Mouse (Mus musculus) kidney, postnatal 25 days (tissue): ENCODE data around the gene Homer1.
A peak's percentile ranks its signal among the peaks of the same experiment; 100 is the strongest.

Experiments
- DNase-seq, 2 experiments: peaks; one replicate each; pipeline ENCODE4 v3.0.0; 2021; ENCODE audit warnings: mixed read lengths in 2 of 2

The Homer1 gene

DNA sequence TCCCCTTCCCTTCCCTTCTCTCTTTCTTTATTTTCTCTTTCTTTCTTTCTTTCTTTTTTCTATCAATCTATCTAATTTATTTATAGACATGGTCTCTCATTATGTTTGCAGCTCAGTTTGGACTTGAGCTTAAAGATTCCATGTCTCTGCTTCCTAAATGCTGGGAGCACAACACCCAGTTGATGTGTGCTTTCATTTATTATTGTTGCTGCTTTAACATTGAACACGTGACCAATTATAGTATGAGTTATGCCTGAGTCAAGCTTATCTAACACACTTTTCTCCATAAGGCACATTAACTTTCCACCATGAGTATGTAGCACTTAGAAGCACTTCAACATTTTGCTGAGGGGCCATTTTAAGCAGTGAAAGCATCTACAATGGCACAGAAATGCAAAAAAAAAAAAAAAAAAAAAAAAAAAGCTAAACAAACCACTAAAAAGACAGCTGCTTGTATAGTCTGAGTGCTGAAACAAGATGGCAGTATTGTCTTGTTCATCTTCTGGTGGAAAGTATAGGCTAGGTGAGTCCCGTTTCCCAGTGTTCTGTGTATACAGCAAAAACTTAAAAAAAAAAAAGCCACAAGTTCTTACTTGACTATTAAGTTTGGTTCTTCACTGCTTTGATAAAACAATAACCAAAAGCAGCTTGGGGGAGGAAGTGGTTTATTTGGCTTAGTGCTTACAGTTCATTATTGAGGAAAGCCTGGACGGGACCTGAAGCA, 41.3 kb downstream of the Homer1 start:
- DNase-seq: no peak

DNA sequence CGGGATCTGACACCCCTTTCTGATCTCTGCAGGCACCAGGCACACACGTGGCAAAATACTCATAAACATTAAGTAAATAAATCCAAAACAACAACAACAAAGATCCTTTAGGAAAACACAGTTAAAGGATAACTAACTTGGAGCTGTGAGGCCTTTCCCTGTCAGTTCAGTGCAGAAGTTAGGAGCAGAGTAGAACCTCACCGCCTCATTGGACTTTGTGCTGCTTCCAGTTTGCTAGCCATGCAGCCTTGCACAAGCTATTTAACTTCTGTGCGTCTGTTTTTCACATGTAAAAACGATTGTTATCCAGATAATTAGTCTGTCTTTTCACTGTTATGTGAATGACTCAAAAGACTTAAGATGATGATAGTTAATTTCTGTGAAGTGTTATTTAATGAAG, 43.2 kb downstream of the Homer1 start:
- peak; percentile 51 to 61 for DNase-seq

DNA sequence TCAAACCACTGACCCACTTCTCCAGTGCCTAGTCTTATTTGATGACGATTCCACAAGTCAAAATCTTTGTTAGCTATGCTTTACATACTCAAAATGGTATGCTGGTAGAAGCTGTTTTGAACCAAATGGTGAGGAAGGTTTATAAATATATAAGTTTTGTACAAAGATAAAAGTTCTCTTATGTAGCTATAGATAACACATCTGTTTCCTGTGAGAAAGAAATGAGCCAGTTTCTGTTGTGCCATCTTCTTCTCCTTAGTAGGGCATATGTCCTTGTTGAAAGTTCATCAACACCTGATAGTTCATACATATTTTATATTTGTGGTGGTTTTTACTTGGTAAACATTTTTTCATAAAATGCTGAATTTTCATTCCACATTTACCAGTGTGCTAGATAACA, 45.0 kb downstream of the Homer1 start:
- DNase-seq: no peak

DNA sequence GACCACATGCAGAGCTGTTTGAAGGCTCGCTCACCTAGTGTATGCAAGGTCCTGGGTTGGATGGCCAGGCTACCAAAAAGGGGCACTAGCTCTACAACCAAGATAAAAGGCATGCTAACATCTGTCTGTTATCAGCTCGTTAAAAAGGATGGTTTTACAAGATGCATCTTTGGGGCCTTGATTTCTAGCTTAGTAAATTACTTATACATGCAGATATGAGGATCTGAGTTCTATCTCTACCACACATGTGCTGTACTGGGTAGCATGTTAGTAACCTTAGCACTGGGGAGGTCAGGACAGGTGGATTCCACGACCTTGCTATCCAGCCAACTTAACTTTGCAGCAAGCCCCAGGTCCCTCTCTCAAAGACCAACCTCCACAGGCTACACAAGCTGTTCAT, 46.4 kb downstream of the Homer1 start:
- no peak for DNase-seq

DNA sequence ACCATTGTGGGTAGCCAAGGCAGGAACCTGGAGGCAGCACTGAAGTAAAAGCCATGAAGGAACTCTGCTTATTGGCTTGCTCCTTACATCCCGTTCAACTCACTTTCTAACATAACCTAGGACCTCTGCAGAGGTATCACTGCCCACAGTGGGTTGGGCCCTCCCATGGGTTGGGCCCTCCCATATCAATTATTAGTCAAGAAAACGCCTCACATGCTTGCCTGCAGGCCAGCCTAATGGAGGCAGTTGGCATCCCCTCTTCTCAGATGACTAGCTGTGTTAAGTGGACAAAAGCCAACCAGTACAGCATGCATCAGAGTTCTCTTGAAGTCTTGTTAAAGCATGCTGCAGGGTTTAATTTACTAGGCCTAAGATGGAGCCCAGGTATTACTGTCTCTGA, 52.6 kb downstream of the Homer1 start:
- no peak for DNase-seq

DNA sequence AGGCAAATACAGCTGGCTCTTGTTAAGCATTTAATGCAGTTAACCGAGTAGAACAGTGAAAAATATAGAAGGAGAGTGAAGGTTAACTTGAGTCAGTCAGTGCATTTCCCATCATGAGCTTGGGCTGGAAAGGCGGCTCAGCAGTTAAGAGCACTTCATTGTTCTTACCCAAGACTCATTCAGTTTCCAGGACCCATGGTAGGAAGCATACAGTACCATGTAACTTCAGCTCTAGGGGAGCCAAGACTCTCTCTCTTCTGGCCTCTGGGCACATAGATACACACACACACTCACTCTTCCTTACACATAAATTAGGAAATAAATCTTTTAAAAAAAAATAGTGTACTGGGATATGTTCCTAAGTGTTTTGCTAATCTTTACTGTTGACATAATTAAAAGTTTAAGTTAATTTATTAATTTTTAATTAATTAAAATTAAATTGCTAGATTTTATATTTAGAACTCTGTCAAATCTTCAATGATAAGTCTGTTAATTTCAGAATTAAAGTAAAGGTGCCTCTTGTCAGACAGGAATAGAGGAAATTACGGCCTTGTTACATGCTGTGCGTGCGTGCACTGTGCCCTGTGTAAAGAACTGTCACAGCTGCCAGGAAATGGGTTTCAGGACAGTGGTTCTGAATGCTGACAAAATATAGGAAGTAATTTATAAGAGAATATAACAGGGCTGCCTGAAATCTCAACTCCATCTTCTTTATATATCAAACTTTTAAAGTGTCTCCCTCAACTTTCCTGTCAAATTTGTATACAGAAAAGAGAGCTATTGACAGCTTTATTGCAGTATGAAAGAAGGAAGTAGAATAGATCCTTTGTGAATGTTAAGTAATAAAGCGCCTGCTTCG, 55.2 kb downstream of the Homer1 start:
- DNase-seq: no peak

DNA sequence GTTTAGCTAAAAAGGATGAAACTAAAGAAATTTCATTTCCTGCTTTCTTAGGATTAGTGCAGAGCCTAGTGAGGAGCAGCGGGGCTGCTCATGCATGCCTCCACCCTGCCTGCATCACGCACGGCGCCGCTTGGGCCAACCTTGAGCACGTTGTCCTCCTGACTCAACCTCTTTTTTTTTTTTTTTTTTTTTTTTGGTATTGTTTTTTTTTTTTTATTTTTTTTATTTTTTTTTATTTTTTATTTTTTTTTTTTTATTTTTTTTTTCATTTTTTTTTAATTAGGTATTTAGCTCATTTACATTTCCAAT, 55.8 kb downstream of the Homer1 start:
- no peak for DNase-seq

DNA sequence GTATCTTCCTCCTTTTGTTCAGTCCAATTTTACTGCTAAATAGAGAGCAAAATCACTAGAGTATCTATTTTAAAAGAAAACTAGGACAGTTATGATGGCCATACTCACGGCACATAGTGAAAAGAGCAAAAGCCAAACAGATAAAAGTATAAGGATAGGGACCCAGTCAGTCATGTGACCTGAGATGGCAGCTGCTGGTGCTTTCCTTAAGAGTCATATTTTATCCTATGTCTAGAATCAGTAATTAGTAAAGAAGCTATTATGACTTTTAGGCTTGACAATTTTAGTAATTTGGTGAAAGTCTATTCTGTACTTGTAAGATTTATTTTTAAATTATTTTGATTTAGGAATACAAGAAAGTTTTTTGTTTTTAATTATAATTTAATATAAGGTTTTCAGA, 59.1 kb downstream of the Homer1 start:
- DNase-seq: no peak

DNA sequence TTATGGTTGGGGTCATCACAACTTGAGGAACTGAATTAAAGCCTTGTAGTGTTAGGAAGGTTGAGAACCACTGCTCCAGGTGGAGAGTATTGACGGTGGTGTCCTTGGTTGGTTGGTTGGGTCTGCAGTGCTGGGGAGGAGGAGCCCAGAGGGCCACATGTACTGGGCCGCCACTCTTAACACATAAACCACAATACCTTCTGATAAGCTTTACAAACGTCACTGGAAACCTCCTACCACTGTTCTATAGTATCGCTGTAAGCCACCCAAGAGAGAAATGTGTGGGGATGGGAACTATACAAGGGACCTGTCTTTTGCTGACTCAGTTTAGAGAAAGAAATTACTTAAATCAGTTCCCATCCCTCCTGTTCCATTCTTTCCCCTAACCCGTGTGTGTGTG, 68.1 kb downstream of the Homer1 start:
- DNase-seq: no peak

DNA sequence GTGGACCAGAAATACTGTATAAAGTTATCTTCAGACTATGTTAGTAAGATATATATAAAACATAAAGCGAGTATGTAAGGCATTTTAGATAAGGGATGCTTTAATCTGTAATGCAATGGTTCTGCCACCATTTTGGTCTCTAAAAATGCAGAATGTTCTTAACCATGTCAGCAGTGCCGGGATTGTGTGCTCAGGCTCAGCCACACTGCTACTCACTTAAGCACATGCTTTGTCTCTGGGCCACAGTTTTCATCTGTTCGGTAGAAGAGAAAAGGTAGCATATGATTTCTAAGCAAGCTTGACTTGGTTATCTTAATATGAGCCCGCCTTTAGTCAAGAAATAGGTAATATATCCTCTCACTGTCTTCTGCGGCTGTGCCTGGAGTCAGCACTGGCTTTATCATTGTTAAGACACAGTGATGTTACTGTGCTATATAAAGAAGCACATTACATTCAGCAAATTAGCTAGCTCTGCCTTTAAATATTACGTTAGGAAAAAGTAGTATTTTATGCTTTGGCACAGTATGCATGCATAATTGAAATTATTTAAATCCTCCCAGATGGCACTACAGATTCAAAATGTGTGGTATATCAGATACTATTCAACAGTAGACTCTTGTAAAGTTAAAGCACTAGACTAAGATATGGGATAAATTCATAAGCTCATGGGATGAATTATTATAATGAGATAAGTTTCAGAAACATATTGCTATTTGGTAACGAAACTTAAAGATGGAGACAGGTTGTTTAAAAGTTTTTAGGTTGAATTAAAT, 69.6 kb downstream of the Homer1 start:
- no peak for DNase-seq

DNA sequence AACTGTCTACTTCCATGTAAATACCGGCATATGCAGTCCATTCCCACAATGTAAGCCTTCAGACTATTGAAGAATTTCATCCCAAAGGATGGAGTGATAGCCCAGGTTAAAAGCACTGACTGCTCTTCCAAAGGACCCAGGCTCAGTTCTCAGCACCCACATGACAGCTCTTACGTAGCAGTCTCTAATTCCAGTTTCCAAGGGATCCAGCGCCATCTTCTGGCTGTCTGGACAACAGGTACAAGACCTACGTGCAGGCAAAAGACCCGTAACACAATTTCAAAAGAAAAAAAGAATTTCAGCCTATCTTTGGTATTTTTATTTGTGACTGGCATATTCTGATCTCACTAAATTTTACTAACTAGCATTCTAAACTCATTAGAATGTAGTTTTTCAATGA, 75.0 kb downstream of the Homer1 start:
- DNase-seq: peak in 1 of 2 experiments; percentile 8

DNA sequence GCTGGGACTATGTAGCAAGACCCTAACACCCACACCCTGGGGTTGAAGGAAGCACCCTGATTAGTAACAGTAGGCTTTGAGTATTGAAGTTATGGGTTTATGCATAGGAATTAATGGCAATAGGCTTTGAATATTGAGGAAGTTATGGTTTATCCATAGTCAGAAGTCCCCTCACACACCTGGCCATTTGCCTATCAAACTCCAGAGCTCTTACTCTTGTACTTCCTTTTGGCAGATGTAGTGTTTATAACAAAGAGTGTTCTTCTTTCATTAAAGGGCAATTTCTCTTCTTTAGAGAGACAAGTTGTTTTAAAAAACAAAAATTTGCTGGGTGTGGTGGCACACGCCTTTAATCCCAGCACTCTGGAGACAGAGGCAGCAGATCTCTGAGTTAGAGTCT, 79.1 kb downstream of the Homer1 start:
- DNase-seq: no peak

DNA sequence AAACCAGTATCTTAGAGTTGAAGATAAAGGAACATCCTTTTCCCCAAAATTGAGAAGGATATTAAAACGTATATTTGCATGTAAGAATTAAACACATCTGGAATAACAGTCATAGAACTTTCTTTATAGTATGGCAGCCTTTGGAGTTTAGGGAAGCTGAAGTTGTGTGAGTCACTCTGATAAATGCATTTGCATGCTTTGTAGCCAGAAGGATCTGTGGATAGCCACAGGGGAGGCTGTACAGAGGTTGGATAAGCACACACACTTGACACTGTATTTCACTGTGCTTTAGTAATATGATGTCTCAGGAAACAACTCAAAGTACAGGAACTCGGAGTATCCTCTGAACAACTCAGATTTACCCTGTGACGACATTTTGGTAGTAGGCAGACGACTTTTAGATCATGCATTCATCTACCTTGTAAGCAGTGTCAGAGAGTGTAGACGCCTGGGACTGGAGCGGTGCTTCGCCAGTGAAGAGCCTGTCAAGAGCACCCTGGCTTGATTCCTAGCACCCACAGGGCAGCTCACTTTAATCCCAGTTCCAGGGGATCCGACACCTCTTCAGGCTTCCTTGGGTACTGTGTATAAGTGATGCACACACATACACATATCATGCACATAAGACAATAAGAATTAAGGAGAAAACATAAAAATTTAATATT, 81.1 kb downstream of the Homer1 start:
- no peak for DNase-seq

DNA sequence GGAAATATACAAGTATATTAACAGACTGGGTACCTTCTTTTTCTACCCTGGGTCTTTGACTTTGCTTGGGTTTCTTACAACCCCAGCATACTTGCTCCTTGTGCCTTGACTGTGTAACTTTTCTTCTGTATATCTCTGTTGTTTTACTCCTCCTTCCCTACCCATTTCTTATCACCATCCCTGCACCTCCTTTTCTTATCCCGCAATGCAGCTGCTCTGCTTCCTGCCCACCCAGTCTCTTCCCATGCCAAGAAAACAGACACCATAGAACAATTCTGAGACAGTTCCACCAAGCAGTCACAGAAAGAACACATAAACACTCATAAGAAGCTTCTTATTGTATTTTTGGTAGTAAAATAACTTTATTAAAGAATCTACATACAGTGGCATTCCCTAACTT, 81.9 kb downstream of the Homer1 start:
- DNase-seq: no peak

DNA sequence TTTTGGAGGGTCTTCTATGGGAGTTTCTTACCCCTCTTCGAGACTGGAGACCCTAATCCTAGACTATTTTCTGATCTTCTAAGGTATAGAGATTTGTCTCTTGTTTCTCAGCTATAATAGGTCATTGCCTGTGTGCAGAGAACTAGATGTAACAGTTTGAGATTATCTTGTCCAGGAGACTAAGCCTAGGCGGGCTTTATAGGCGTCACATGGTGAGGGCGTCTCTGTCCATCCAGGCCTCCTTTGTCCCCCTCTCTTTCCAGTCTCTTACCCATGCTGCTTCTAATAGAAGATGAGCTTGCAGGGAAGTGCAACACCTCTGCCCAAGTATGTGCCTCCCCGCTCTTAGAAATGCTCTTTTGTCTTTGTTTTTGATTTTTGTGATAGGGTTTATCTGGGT, 83.7 kb downstream of the Homer1 start:
- DNase-seq: no peak

DNA sequence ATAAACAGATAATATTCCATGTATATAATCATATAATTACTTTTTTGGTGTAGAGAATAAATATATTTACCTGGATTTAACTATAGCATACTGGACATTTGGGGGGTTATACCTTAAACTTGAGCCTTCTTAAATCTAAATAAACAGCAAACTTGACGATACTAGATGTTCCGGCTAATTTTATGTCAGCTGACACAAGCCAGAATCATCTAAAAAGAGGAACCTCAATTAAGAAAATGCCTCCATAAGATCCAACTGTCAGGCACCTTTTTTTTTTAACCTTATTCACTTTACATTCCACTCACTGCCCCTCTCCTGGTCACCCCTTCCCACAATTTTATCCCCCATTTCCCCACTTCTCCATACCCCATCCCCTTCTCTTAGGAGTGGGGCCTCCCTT, 84.2 kb downstream of the Homer1 start:
- DNase-seq: no peak

DNA sequence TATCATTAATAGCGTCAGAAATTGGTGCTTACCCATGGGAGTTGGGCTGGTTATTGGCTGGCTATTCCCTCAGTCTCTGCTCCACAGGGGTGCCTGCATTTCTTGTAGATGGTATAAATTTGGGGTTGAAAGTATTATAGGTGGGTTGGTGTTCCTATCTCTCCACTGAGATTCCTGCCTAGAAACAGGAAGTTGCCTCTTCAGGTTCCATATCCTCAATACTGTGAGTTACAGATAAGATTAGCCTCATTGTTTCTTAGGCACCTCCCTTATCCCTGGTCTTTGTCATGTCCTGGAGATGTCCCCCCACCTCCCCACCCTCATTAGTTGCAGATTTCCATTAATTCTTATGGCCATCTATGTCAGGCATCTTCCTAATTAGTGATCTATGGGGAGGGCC, 85.0 kb downstream of the Homer1 start:
- DNase-seq: no peak

DNA sequence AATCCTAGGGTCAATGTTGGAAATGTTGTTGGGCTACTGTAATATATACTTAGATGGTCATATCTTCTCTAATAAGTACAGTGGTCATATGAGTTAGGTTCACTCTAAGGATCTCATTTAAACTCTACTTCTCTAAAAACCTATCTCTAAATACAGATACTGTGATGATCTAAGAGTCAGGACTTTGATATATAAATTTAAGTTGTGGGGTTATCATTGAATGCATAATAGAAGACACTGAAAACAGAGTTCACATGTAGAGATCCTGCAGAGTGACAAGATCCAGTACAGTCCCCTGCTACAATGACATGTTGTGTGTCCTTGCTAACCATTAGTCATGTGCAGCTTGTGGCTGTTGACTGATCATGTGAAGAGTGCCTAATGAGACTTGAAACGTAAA, 85.7 kb downstream of the Homer1 start:
- DNase-seq: no peak

DNA sequence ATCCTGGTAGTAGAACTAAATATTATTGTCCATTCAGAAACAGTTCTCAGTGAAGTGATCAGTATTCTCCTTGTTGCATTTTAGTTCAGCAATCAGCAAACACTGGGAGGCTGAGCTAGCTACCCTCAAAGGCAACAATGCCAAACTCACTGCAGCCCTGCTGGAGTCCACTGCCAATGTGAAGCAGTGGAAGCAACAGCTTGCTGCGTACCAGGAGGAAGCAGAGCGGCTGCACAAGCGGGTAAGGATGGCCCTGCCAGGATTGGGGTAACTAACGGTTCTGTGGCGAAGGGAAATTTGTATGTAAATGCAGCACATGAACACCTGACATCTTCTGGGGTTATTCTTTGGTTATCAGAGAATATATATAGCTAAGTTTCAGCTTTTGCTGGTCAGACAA, 88.0 kb downstream of the Homer1 start:
- DNase-seq: no peak

DNA sequence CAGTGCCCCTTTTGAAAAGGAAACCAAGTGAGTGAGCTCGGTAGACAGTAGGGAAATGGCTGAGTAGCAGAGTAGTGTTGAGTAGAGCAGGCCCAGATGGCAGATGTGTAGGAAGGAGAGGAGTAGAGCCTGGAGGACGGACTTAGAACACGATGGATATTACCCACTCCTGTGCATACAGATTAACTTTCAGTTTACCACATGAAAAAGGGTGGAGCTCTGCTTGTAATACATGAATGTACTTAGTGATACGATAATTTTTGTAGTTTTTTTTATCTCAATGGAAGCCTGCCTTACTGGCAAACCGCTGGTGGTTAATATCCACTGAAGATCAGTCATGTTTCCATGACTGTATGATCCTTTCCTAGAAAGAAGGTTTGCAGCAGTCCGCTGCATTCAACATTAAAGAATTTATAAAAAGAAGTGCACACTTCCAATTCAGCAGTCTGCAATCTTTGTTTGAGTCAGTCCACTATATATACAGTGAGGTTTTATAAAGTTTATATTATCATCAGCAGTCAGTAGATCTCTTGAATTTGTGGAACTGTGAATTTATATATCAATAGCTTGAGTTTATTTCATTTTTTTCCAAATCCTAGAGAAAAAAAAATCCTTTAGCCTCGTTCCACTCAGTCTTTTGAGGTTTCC, 89.3 kb downstream of the Homer1 start:
- no peak for DNase-seq

DNA sequence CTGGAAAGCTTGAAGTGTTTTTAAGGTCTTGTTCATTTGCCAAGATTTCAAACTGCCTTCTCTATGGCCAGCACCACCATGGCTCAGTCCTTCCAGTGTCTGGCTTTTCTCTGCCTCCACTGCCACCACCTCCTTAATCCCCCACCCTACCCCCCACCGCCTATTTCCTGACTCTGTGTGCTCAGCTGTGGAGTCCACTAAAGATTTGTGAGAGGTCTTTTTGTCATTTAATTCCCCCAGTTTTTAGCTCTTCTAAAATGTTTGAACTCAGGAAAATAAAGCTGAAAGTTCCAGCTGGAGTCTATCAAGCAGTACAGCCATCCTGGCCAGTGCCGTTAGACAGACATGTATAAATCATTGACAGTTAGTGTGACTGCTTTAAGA, 89.8 kb downstream of the Homer1 start:
- DNase-seq: no peak

DNA sequence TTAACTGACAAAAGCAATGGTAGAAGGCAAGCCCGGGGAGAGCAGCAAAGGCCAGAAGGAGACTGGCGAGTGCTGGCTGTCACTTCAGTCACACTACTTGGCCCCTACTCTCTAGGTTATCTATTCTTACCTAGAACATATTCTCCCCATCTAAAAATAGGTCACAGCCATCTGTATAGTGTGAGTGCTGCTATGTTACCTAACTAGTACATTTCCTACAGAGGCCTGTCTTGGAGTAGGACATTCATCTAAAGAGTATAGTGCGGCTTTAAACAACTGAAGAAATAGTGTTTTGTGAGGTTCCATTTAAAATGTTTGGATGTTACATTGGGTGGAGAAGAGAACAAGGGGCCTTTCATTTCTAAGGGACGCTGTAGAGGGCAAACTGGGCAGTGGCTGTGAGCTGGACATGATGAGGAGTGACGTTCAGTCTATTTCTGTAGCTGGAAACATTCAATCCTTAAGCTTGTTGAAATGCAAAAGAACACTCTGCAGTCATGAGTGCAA, 100.3 kb downstream of the Homer1 start:
- no peak for DNase-seq

DNA sequence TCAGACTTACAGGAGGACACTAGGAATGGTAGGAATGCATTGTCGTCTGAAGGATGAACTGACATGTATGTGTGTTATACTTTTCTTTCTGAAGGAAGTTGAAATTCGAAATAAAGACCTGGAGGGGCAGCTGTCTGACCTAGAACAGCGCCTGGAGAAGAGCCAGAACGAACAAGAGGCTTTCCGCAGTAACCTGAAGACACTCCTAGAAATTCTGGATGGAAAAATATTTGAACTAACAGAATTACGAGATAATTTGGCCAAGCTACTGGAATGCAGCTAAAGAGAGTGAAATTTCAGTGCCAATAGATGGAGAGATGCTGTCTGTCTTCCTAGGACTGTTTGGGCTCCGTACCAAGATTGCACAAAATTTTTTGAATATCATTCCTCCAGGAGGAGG, 102.5 kb downstream of the Homer1 start:
- DNase-seq: no peak
